Mouse (Mus musculus) right cerebral cortex, postnatal 4 days (tissue): ENCODE data around the gene Nmnat3.

Experiments used
- DNase-seq: peaks from one replicate; pipeline ENCODE4 v3.0.0-alpha.2; 2022

Nmnat3 gene

GRCm38 (mm10) chr9:98367333-98367962 is 80.2 kb downstream of the Nmnat3 start:
- DNase-seq: peak; percentile 10

- DNase-seq: no peak
Observed at GRCm38 (mm10) chr9:98369707-98370106, 82.5 kb downstream of the Nmnat3 start.

GRCm38 (mm10) chr9:98373358-98373757 is 86.1 kb downstream of the Nmnat3 start:
- DNase-seq: no peak

GRCm38 (mm10) chr9:98374897-98375296 is 87.7 kb downstream of the Nmnat3 start:
- DNase-seq: no peak

GRCm38 (mm10) chr9:98375329-98376170 is 88.3 kb downstream of the Nmnat3 start:
- DNase-seq: no peak

- DNase-seq: no peak
Observed at GRCm38 (mm10) chr9:98379736-98380135, 92.5 kb downstream of the Nmnat3 start.

- no peak for DNase-seq
Observed at GRCm38 (mm10) chr9:98380593-98380992, 93.4 kb downstream of the Nmnat3 start.

GRCm38 (mm10) chr9:98387741-98388632 is 100.8 kb downstream of the Nmnat3 start:
- no peak for DNase-seq

- DNase-seq: no peak
Observed at GRCm38 (mm10) chr9:98388633-98388965, 101.4 kb downstream of the Nmnat3 start.

- DNase-seq: no peak
Observed at GRCm38 (mm10) chr9:98393496-98393895, 106.3 kb downstream of the Nmnat3 start.

- DNase-seq: no peak
Observed at GRCm38 (mm10) chr9:98397211-98397610, 110.0 kb downstream of the Nmnat3 start.

GRCm38 (mm10) chr9:98397866-98398265 is 110.6 kb downstream of the Nmnat3 start:
- no peak for DNase-seq

- DNase-seq: no peak
Observed at GRCm38 (mm10) chr9:98400185-98400894, 113.1 kb downstream of the Nmnat3 start.

GRCm38 (mm10) chr9:98401611-98402010 is 114.4 kb downstream of the Nmnat3 start:
- no peak for DNase-seq

GRCm38 (mm10) chr9:98407771-98408170 is 120.5 kb downstream of the Nmnat3 start:
- no peak for DNase-seq

GRCm38 (mm10) chr9:98409137-98409536 is 121.9 kb downstream of the Nmnat3 start:
- peak; percentile 73 for DNase-seq

- no peak for DNase-seq
Observed at GRCm38 (mm10) chr9:98415427-98415826, 128.2 kb downstream of the Nmnat3 start.

- DNase-seq: no peak
Observed at GRCm38 (mm10) chr9:98417919-98418318, 130.7 kb downstream of the Nmnat3 start.

- DNase-seq: no peak
Observed at GRCm38 (mm10) chr9:98418346-98418745, 131.1 kb downstream of the Nmnat3 start.

GRCm38 (mm10) chr9:98420666-98421065 is 133.4 kb downstream of the Nmnat3 start:
- no peak for DNase-seq

- DNase-seq: no peak
Observed at GRCm38 (mm10) chr9:98421903-98422302, 134.7 kb downstream of the Nmnat3 start.

GRCm38 (mm10) chr9:98422656-98423055 is 135.4 kb downstream of the Nmnat3 start, which contains the start of gene Rbp1:
TSS of gene Rbp1 (plus strand) at chr9:98422961.
- no peak for DNase-seq

- no peak for DNase-seq
Observed at GRCm38 (mm10) chr9:98423691-98424090, 136.5 kb downstream of the Nmnat3 start.
